Mouse (Mus musculus): ENCODE data around the gene Cyp2c67. TPM values are rescaled to one million over a fixed set of nuclear protein-coding genes. Genes with fewer than 3 reads are reported as not detected.
"Not testable (repeated sequence)": the region's sequence is repeated elsewhere in the genome, so short reads cannot be mapped to it uniquely, and the experiment has no call there.

Cyp2c67 gene
- total RNA-seq (2015) = not detected in 2 replicates
- not detected in 2 replicates for total RNA-seq (2017)

DNA sequence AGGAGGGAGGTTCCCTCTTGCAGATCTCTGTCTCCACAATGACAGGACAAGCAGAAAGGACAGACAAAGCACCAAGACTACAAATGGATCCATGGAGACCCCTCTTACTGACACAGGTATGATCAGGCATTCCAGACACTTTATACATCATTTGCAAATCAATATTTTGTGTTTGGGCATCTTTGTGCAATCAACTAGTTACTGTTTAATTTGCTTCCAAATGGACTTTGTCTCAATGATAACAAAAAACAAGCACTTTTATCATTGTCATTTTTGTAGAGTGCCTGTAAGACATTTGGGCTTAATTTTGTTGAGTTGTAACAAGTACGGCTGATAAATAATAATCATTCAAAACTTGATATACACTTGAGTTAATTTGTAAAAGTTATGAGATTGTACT, at the start of gene Cyp2c67:
Cyp2c67 (minus strand) TSS at position 114 of the 400 bp plus-strand sequence.
- no peak for ATAC-seq (replicated peaks; ENCODE audit: poor library complexity)

- ATAC-seq (replicated peaks; ENCODE audit: poor library complexity) = not testable (repeated sequence)
Measured at GRCm38 (mm10) chr19:39665650-39666049, 16.8 kb upstream of the Cyp2c67 start.

DNA sequence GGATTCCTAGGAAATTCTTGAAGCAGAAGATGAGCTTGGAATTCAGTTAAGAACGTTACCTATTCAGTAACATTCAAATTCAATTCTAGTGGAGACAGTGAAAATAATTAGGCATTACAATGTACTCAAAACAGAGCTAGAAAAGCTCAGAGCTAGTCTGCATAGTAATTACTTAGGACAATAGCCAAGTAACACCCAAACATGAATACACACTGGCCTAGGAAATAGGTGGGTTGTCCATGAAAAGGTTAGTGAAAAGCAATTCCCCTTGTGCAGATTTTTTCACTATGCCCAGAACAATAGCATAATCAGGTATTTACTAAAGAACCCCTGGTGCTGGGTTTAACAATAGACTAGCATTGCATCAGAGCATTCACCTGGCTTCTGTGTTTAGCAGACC, 3.5 kb upstream of the Cyp2c67 start:
- no peak for ATAC-seq (replicated peaks; ENCODE audit: poor library complexity)

DNA sequence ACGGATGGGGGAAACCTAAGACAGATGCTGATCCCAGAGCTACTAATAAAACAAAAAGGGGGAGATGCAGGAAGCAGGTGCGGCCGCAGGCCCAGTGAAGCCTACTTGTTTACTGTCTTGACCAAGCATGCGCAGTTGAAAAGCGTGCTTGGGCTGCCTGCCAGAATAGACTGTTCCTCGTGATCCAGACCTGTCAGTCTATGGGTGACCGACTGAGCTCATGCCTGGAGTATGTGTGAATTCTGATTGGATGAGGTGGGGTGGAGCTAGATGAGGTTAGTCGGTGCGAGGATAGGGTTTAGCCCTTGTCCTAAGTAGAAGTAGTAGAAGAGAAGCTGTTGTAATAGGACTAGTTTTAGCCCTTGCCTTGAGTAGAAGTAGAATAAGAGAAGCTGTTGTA, 1.3 kb downstream of the Cyp2c67 start:
- no peak for ATAC-seq (replicated peaks; ENCODE audit: poor library complexity)

DNA sequence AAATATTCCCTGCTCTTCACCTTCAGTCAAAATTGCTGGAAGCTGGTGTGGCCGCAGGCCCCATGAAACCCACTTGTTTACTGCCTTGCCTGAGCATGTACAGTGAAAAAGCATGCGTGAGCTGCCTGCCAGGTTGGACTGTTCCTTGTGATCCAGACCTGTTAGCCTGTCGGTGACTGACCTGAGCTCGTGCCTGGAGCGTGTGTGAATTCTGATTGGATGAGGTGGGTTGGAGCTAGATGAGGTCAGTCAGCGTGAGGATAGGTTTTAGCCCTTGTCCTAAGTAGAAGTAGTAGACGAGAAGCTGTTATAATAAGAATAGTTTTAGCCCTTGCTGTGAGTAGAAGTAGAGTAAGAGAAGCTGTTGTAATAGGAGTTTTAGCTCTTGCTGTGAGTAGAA, 4.3 kb downstream of the Cyp2c67 start:
- ATAC-seq (replicated peaks; ENCODE audit: poor library complexity) = not testable (repeated sequence)

Other genes with a start within 250 kb of the Cyp2c67 start
- gene Cyp2c38, start 186.0 kb downstream of the Cyp2c67 start, total RNA-seq (2015) = not detected in 2 replicates
- not detected in 2 replicates for gene Cyp2c38, start 186.0 kb downstream of the Cyp2c67 start, total RNA-seq (2017)
- not detected in 2 replicates for gene Cyp2c39, start 138.2 kb downstream of the Cyp2c67 start, total RNA-seq (2015)
- gene Cyp2c39, start 138.2 kb downstream of the Cyp2c67 start, total RNA-seq (2017) = not detected in 2 replicates
- gene Cyp2c68, start 92.0 kb upstream of the Cyp2c67 start, total RNA-seq (2015) = not detected in 2 replicates
- gene Cyp2c68, start 92.0 kb upstream of the Cyp2c67 start, total RNA-seq (2017) = not detected in 2 replicates
- not detected in 2 replicates for gene Cyp2c40, start 163.8 kb upstream of the Cyp2c67 start, total RNA-seq (2015)
- not detected in 2 replicates for gene Cyp2c40, start 163.8 kb upstream of the Cyp2c67 start, total RNA-seq (2017)
- not detected in 2 replicates for gene Cyp2c69, start 237.7 kb upstream of the Cyp2c67 start, total RNA-seq (2015)
- gene Cyp2c69, start 237.7 kb upstream of the Cyp2c67 start, total RNA-seq (2017) = not detected in 2 replicates

Data from megakaryocyte progenitor cell, adult 5-6 weeks (primary cell).